Mouse (Mus musculus) liver, embryonic 15.5 days (tissue): Measurements from ENCODE around the gene Creb5. TPM values are rescaled to one million over a fixed set of nuclear protein-coding genes. Genes with fewer than 3 reads are reported as not detected.

Experiments used
- ATAC-seq: fragments of 200-750 bp; cut with Nextera tagmentation; 2 replicates; pipeline ENCODE4 v1.8.0; 2017; ENCODE audit warnings: moderate number of reproducible peaks, mild to moderate bottlenecking, moderate library complexity; ENCODE audit not compliant: insufficient read depth
- H3K27ac ChIP-seq: fragments of 300-500 bp; sonication (generic); replicated peaks from 2 replicates; pipeline ENCODE4 v1.5.1; 2015; ENCODE audit warnings: mild to moderate bottlenecking, inconsistent platforms
- H3K27me3 ChIP-seq: fragments of 300-500 bp; sonication (generic); 2 replicates; pipeline ENCODE4 v1.6.1; 2015; ENCODE audit warnings: mild to moderate bottlenecking, inconsistent platforms
- H3K36me3 ChIP-seq: fragments of 300-500 bp; sonication (generic); replicated peaks from 2 replicates; pipeline ENCODE4 v1.6.1; 2015; ENCODE audit warnings: moderate library complexity, mild to moderate bottlenecking, inconsistent platforms
- H3K4me1 ChIP-seq: fragments of 300-500 bp; sonication (generic); replicated peaks from 2 replicates; pipeline ENCODE4 v1.6.1; 2015; ENCODE audit warnings: inconsistent platforms
- H3K4me2 ChIP-seq: fragments of 300-500 bp; sonication (generic); 2 replicates; pipeline ENCODE4 v1.6.1; 2015; ENCODE audit warnings: moderate library complexity, mild to moderate bottlenecking, inconsistent platforms
- H3K4me3 ChIP-seq: fragments of 300-500 bp; sonication (generic); replicated peaks from 2 replicates; pipeline ENCODE4 v1.5.1; 2015; ENCODE audit warnings: mild to moderate bottlenecking, inconsistent platforms
- H3K9ac ChIP-seq: fragments of 300-500 bp; sonication (generic); 2 replicates; pipeline ENCODE4 v1.6.1; 2015; ENCODE audit warnings: moderate library complexity, mild to moderate bottlenecking, inconsistent platforms
- H3K9me3 ChIP-seq: fragments of 300-500 bp; sonication (generic); replicated peaks from 2 replicates; pipeline ENCODE4 v1.6.1; 2016; ENCODE audit warnings: inconsistent platforms
- WGBS: fragments of 180-500 bp; shearing (Covaris S2); methylation state at CpG from one replicate; pipeline ENCODE4 v1.1.7; 2015; ENCODE audit warnings: mixed read lengths; ENCODE audit not compliant: insufficient replicate concordance; 5-methylcytosine and 5-hydroxymethylcytosine counted together
- polyA plus RNA-seq: library from polyadenylated mRNA; unstranded; fragments of >200 nt; fragmentation: Nextera tagmentation; extraction: Ambion mirVana; gene quantifications from 2 replicates; pipeline ENCODE4 v1.2.1, GENCODE M21; 2015

Gene Creb5
- polyA plus RNA-seq, 1 experiment from 2014 or later, result 0.33 TPM

GRCm38 (mm10) chr6:53462802-53463201, 175.7 kb downstream of the Creb5 start:
- Histone ChIP-seq H3K36me3 (no peaks in the 10 kb centered on the region), H3K4me2 (no peak overlapping the region), H3K9ac (no peak overlapping the region), H3K9me3 (no peaks in the 10 kb centered on the region), H3K4me1 (no peaks in the 10 kb centered on the region), H3K27me3 (no peaks in the 10 kb centered on the region; the same call in 1 of the 2 replicates), H3K27ac (no peak overlapping the region), H3K4me3 (no peak overlapping the region)
- ATAC-seq, result no peak
- 69% methylated on average over 7 of the region's 7 CpGs for WGBS

GRCm38 (mm10) chr6:53463261-53463813, 176.3 kb downstream of the Creb5 start:
- Histone ChIP-seq H3K4me3 (no peak overlapping the region), H3K9ac (no peak overlapping the region), H3K27ac (no peak overlapping the region), H3K27me3 (no peaks in the 10 kb centered on the region), H3K4me1 (no peaks in the 10 kb centered on the region), H3K36me3 (no peaks in the 10 kb centered on the region), H3K4me2 (no peak overlapping the region), H3K9me3 (no peaks in the 10 kb centered on the region)
- WGBS, result 59% methylated on average over 6 of the region's 6 CpGs
- ATAC-seq, result no peak

DNA sequence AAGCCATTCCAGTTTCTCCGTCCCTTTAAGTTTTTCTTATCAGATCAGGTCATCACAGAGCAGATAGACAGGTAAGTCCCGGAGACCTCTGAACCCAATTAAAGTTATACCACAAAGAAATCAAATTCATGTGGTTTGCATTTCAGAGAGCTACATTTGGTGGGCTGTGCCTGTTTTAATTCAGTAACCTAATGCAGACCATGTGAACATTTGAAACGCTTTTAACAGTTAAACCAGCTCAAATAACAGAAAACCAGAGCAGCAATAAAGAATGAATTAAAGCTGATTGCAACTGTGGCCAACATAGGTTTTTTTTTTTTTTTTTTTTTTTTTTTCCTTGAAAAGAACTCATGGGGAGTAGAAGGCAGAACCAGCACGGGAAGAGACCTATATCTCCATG, 182.1 kb downstream of the Creb5 start:
- WGBS, result 56% methylated on average over 4 of the region's 4 CpGs
- Histone ChIP-seq H3K9me3 (no peaks in the 10 kb centered on the region), H3K4me2 (no peak overlapping the region), H3K27ac (no peak overlapping the region), H3K9ac (no peak overlapping the region), H3K36me3 (no peaks in the 10 kb centered on the region), H3K27me3 (no peaks in the 10 kb centered on the region), H3K4me1 (no peaks in the 10 kb centered on the region), H3K4me3 (no peak overlapping the region)
- ATAC-seq, result no peak

DNA sequence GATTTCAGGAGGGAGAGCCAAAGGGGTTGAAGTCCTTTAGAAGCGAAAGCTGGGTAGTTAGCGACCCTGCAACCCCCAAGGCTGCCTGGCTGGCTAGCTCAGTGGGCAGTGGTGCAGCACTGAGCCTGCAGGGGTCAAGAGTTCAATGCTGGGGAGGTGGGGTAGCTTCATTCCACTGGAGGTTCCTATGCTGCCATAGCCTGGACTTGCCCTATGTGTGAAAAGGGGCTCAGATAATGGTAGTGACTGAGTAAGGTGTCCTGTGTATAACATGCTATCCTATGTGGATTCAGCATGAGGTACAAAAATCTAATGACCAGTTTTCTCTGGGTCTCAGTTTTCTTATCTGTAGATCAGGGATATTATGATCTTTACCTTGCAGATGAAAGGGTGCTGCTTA, 182.6 kb downstream of the Creb5 start:
- Histone ChIP-seq H3K27me3 (no peaks in the 10 kb centered on the region), H3K9ac (no peak overlapping the region), H3K9me3 (no peaks in the 10 kb centered on the region), H3K27ac (no peak overlapping the region), H3K4me3 (no peak overlapping the region), H3K4me1 (no peaks in the 10 kb centered on the region), H3K4me2 (no peak overlapping the region), H3K36me3 (no peaks in the 10 kb centered on the region)
- WGBS, result 60% methylated on average over 2 of the region's 2 CpGs
- no peak for ATAC-seq

- H3K27me3 ChIP-seq, result no peaks in the 10 kb centered on the region
- 46% methylated on average over 8 of the region's 8 CpGs for WGBS
- no peak for ATAC-seq
- no peaks in the 10 kb centered on the region for H3K4me1 ChIP-seq
- no peak overlapping the region for H3K27ac ChIP-seq
- H3K9me3 ChIP-seq, result no peaks in the 10 kb centered on the region
- no peak overlapping the region for H3K9ac ChIP-seq
- H3K4me2 ChIP-seq, result no peak overlapping the region
- no peak overlapping the region for H3K4me3 ChIP-seq
- no peaks in the 10 kb centered on the region for H3K36me3 ChIP-seq
These were observed 183.5 kb downstream of the Creb5 start for GRCm38 (mm10) chr6:53470559-53470958.

DNA sequence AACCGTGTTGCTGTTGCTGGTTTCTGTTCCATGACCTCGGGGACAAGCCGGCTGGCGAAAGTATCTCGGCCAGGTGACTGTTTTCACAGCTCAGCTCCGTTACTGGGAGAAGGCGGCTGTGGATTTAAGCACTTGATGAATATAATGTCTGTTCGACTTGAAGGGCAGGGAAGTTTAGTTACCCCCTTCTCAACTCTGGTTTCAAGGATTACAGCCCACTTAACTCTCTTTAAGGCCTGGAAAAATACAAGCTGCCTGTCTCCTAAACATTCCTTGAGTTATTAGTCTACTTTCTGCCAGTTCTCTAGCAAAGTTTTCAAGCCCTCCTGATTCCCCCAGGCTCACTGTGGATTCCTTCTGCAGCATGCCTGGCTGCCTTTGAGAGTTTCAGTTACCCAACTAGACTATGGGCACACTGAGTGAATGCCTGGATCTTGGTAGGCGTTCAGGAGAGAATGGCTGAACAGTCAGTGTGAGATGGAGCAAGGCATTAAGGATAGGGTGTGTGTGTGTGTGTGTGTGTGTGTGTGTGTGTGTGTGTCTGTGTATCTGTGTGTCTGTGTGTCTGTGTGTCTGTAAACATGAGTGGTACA, 184.0 kb downstream of the Creb5 start:
- Histone ChIP-seq H3K27ac (no peak overlapping the region), H3K27me3 (no peaks in the 10 kb centered on the region), H3K4me2 (no peak overlapping the region), H3K9ac (no peak overlapping the region), H3K4me3 (no peak overlapping the region), H3K36me3 (no peaks in the 10 kb centered on the region), H3K4me1 (no peaks in the 10 kb centered on the region), H3K9me3 (no peaks in the 10 kb centered on the region)
- no peak for ATAC-seq
- 62% methylated on average over 9 of the region's 9 CpGs for WGBS

- Histone ChIP-seq H3K4me3 (no peak overlapping the region), H3K4me1 (no peaks in the 10 kb centered on the region), H3K4me2 (no peak overlapping the region), H3K9me3 (no peaks in the 10 kb centered on the region), H3K27ac (no peak overlapping the region), H3K36me3 (no peaks in the 10 kb centered on the region), H3K9ac (no peak overlapping the region), H3K27me3 (no peaks in the 10 kb centered on the region)
- ATAC-seq, result no peak
- 71% methylated on average over 7 of the region's 7 CpGs for whole genome bisulfite sequencing
These were observed 185.7 kb downstream of the Creb5 start for GRCm38 (mm10) chr6:53472751-53473150.

DNA sequence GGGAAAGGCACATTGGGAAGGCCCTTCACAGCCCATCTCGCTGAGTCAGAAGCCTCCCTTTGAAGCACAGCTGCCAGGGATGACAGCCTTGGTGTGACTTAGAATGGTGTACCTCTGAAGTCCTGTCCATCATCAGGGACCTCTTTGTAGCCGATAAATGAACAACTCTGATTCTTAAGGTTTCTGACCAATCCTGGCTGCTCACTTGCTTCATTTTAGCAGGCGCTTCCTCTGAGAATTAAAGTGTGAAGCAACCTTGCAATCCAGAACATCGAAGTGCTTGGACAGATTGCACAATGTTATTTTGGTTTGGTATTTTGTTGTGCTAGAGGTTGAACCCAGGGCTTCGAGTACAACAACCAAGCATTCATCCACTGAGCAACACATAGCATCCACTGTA, 190.4 kb downstream of the Creb5 start:
- no peak overlapping the region for H3K4me2 ChIP-seq
- no peak overlapping the region for H3K4me3 ChIP-seq
- no peaks in the 10 kb centered on the region for H3K27me3 ChIP-seq
- H3K9me3 ChIP-seq, result no peaks in the 10 kb centered on the region
- 60% methylated on average over 5 of the region's 5 CpGs for WGBS
- no peak overlapping the region for H3K9ac ChIP-seq
- H3K36me3 ChIP-seq, result no peaks in the 10 kb centered on the region
- ATAC-seq, result no peak
- H3K4me1 ChIP-seq, result no peaks in the 10 kb centered on the region
- H3K27ac ChIP-seq, result no peak overlapping the region

- 70% methylated on average over 6 of the region's 6 CpGs for WGBS
- ATAC-seq, result no peak
- Histone ChIP-seq H3K9me3 (no peaks in the 10 kb centered on the region), H3K4me3 (no peak overlapping the region), H3K27ac (no peak overlapping the region), H3K9ac (no peak overlapping the region), H3K27me3 (no peaks in the 10 kb centered on the region), H3K4me2 (no peak overlapping the region), H3K36me3 (no peaks in the 10 kb centered on the region), H3K4me1 (no peaks in the 10 kb centered on the region)
These were observed 203.8 kb downstream of the Creb5 start for GRCm38 (mm10) chr6:53490917-53491316.

DNA sequence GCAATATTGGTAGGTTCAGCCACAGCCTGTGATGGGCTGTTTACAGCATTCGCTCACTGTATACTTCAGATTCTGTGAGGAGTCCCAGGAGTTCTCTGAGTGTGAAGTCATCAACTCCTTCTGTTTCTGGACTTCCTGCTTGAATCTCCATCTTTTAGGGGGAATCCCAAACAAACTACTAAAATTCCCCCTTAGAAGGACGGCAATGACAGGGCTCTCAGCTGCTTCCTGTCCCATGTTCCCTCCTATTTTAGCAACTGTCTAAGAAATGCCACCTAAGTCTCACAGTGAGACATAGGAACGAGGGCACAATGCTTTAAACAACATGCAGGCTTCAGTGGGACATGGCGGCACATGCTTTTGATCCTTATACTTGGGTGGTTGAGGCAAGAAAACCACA, 204.3 kb downstream of the Creb5 start:
- Histone ChIP-seq H3K27me3 (no peaks in the 10 kb centered on the region), H3K4me2 (no peak overlapping the region), H3K4me1 (no peaks in the 10 kb centered on the region; the same call in 1 of the 2 replicates), H3K9me3 (no peaks in the 10 kb centered on the region), H3K36me3 (no peaks in the 10 kb centered on the region), H3K4me3 (no peak overlapping the region), H3K9ac (no peak overlapping the region), H3K27ac (no peak overlapping the region)
- no peak for ATAC-seq
- WGBS, result 67% methylated on average over 4 of the region's 4 CpGs

DNA sequence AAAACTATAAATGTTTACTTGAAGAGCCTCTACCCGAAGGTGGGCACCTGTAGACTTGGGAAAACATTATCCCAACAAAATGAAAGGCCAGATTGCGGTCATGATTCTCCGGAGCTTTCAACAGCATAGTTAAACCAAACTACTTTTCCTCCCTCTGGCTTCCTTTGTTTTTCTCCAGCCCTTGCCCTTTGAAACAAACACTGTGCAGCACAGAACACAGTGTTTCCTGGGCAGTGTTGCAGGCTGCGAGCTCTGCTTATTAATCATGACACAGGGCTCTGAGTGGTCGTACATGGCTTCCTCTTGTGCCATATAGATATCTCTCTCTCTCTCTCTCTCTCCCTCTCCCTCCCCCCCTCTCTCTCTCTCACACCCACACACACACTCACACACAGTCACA, 206.8 kb downstream of the Creb5 start:
- WGBS, result 27% methylated on average over 5 of the region's 5 CpGs
- no peaks in the 10 kb centered on the region for H3K27me3 ChIP-seq

GRCm38 (mm10) chr6:53495667-53496066, 208.6 kb downstream of the Creb5 start:
- no peak for ATAC-seq
- H3K27me3 ChIP-seq, result no peaks in the 10 kb centered on the region

More for the DNA sequence above, 206.8 kb downstream of the Creb5 start:
- ATAC-seq, result no peak
- Histone ChIP-seq H3K9ac (no peak overlapping the region), H3K9me3 (no peaks in the 10 kb centered on the region), H3K4me1 (no peaks in the 10 kb centered on the region; the same call in 1 of the 2 replicates), H3K36me3 (no peaks in the 10 kb centered on the region), H3K4me3 (no peak overlapping the region), H3K4me2 (no peak overlapping the region), H3K27ac (no peak overlapping the region)

More at GRCm38 (mm10) chr6:53495667-53496066, 208.6 kb downstream of the Creb5 start:
- no peak overlapping the region for H3K9ac ChIP-seq
- 71% methylated on average over 5 of the region's 5 CpGs for WGBS
- no peaks in the 10 kb centered on the region; the same call in 1 of the 2 replicates for H3K4me1 ChIP-seq
- no peaks in the 10 kb centered on the region for H3K36me3 ChIP-seq
- no peak overlapping the region for H3K27ac ChIP-seq
- no peaks in the 10 kb centered on the region for H3K9me3 ChIP-seq
- no peak overlapping the region for H3K4me2 ChIP-seq
- H3K4me3 ChIP-seq, result no peak overlapping the region
